Mouse (Mus musculus): ENCODE measurements around the gene Cnr2.

GRCm38 (mm10) chr4:135899050-135899448 lies 3.9 kb downstream of the Cnr2 start:
- no peak for TF ChIP-seq CTCF (IDR thresholded peaks at IDR 0.05; ENCODE audit: low read depth, low read length)
- TF ChIP-seq POLR2A (IDR thresholded peaks at IDR 0.05; ENCODE audit: insufficient read depth, low read length), result no peak
- TF ChIP-seq EP300 (IDR thresholded peaks at IDR 0.05; ENCODE audit: insufficient read depth, low read depth, low read length), result no peak
